ENCODE assay signal across 12 mouse cellular contexts in genomic region chr1:51780357-51780756, GRCm38 (mm10).
A peak's percentile ranks its signal among the peaks of the same experiment; 100 is the strongest.
DNase-seq lines count a peak whose midpoint lies in the region; ATAC-seq and TF ChIP-seq lines count a peak whose summit lies in the region.
"Had no signal": no experiment of that assay in that cellular context is flagged by ENCODE, and none has a peak within 500 bp of the region (broad histone marks: within the 10 kb centered on the region; RNA-seq: fewer than 3 reads in every experiment).

No protein-coding gene starts in this region.

- TF ChIP-seq CTCF in forebrain, postnatal 0 days (IDR thresholded peaks at IDR 0.05; ENCODE audit: low read depth), result no peak

- peak; percentile 56 for DNase-seq in embryonic facial prominence, embryonic 14.5 days (ENCODE audit: low spot score)
- DNase-seq in embryonic facial prominence, embryonic 10.5 days (ENCODE audit: low spot score), result no peak
- peak; percentile 21 for DNase-seq in kidney, adult 9 months
- no peak for DNase-seq in kidney, postnatal 10 days
- peak; percentile 38 for DNase-seq in embryo, embryonic 10 days (ENCODE audit: low spot score)
- DNase-seq in heart, postnatal 25 days (ENCODE audit: low spot score), result peak; percentile 33
- no peak for DNase-seq in forebrain, postnatal 0 days
- no peak for DNase-seq in right cerebral cortex, postnatal 4 days
- DNase-seq: cerebellum, adult 11 months; layer of hippocampus, adult 9-11 months; lung, adult 18-20 months had no signal

- H3K9me3 ChIP-seq in embryonic facial prominence, embryonic 14.5 days (ENCODE audit: control insufficient read depth, low read length), result no peaks in the 10 kb centered on the region
- H3K9me3 ChIP-seq in embryonic facial prominence, embryonic 10.5 days, result no peaks in the 10 kb centered on the region
- no peaks in the 10 kb centered on the region for H3K9me3 ChIP-seq in forebrain, postnatal 0 days (ENCODE audit: low read length)

- H3K9ac ChIP-seq in embryonic facial prominence, embryonic 14.5 days (ENCODE audit: low read depth, low read length), result no peak overlapping the region
- no peak overlapping the region for H3K9ac ChIP-seq in forebrain, postnatal 0 days

- H3K4me3 ChIP-seq in embryonic facial prominence, embryonic 14.5 days (ENCODE audit: low read depth, low read length), result no peak overlapping the region
- H3K4me3 ChIP-seq in embryonic facial prominence, embryonic 10.5 days, result no peak overlapping the region
- no peak overlapping the region for H3K4me3 ChIP-seq in forebrain, postnatal 0 days (ENCODE audit: low read depth, low read length)

- H3K4me1 ChIP-seq in embryonic facial prominence, embryonic 14.5 days (ENCODE audit: control insufficient read depth, insufficient read depth, low read length), result no peaks in the 10 kb centered on the region
- peaks cover 11% of the 10 kb centered on the region; the same call in 1 of the 2 replicates for H3K4me1 ChIP-seq in embryonic facial prominence, embryonic 10.5 days
- H3K4me1 ChIP-seq in forebrain, postnatal 0 days (ENCODE audit: insufficient read depth), result no peaks in the 10 kb centered on the region

- H3K4me2 ChIP-seq in embryonic facial prominence, embryonic 14.5 days (ENCODE audit: low read depth, low read length), result no peak overlapping the region
- no peak overlapping the region for H3K4me2 ChIP-seq in forebrain, postnatal 0 days (ENCODE audit: low read depth)

- no peaks in the 10 kb centered on the region for H3K27me3 ChIP-seq in embryonic facial prominence, embryonic 14.5 days (replicated peaks; ENCODE audit: control insufficient read depth, insufficient read depth, low read length)
- H3K27me3 ChIP-seq in embryonic facial prominence, embryonic 10.5 days (replicated peaks; ENCODE audit: low read depth, poor library complexity, severe bottlenecking), result no peaks in the 10 kb centered on the region
- H3K27me3 ChIP-seq in forebrain, postnatal 0 days (ENCODE audit: insufficient read depth, low read length), result no peaks in the 10 kb centered on the region

- intact Hi-C loops in heart, postnatal 25 days (cut with DNase I), result loop anchor here (2.0 to 5.0 kb wide), 2 partner anchors 57 to 134 kb away; no protein-coding TSS in a partner anchor

- no peak for ATAC-seq in embryonic facial prominence, embryonic 14.5 days (ENCODE audit: low read depth)
- no peak for ATAC-seq in forebrain, postnatal 0 days
- ATAC-seq: hindbrain, embryonic 16.5 days had no signal

- peaks cover 55% of the 10 kb centered on the region for H3K36me3 ChIP-seq in embryonic facial prominence, embryonic 14.5 days (ENCODE audit: control insufficient read depth, insufficient read depth, low read length)
- H3K36me3 ChIP-seq in embryonic facial prominence, embryonic 10.5 days (replicated peaks), result peaks cover 90% of the 10 kb centered on the region
- H3K36me3 ChIP-seq in forebrain, postnatal 0 days (ENCODE audit: insufficient read depth), result peaks cover 22% of the 10 kb centered on the region

- no peak overlapping the region; the same call in 1 of the 2 replicates for H3K27ac ChIP-seq in embryonic facial prominence, embryonic 14.5 days (replicated peaks; ENCODE audit: low read depth, low read length)
- H3K27ac ChIP-seq in embryonic facial prominence, embryonic 10.5 days (replicated peaks), result no peak overlapping the region
- no peak overlapping the region for H3K27ac ChIP-seq in forebrain, postnatal 0 days (ENCODE audit: low read depth, low read length)

Comparison
In these comparisons a context has a peak if more than half of its experiments do, and no peak if none do; other contexts are left out.
1. DNase-seq: peak in embryonic facial prominence, embryonic 14.5 days (single experiment), kidney, adult 9 months (single experiment), embryo, embryonic 10 days (single experiment) and heart, postnatal 25 days (single experiment); none in embryonic facial prominence, embryonic 10.5 days (single experiment), kidney, postnatal 10 days (single experiment), forebrain, postnatal 0 days (single experiment) and right cerebral cortex, postnatal 4 days (single experiment).